Mouse (Mus musculus) intestine, embryonic 15.5 days (tissue): ENCODE results near the gene Tat. TPM values are rescaled to one million over a fixed set of nuclear protein-coding genes. Genes with fewer than 3 reads are reported as not detected.
A peak's percentile ranks its signal among the peaks of the same experiment; 100 is the strongest.
"Not testable (repeated sequence)": the region's sequence is repeated elsewhere in the genome, so short reads cannot be mapped to it uniquely, and the experiment has no call there.

ENCODE experiments used
- ATAC-seq: fragments of 200-750 bp; cut with Nextera tagmentation; 2 replicates; pipeline ENCODE4 v1.8.0; 2017; ENCODE audit warnings: moderate TSS enrichment, moderate library complexity
- H3K27ac ChIP-seq: fragments of 300-500 bp; sonication (generic); 2 replicates; pipeline ENCODE4 v1.5.1; 2015; ENCODE audit warnings: mild to moderate bottlenecking, inconsistent platforms
- H3K27me3 ChIP-seq: fragments of 300-500 bp; sonication (generic); replicated peaks from 2 replicates; pipeline ENCODE4 v1.6.1; 2015; ENCODE audit warnings: inconsistent platforms
- H3K36me3 ChIP-seq: fragments of 300-500 bp; sonication (generic); 2 replicates; pipeline ENCODE4 v1.6.1; 2015; ENCODE audit warnings: inconsistent platforms
- H3K4me1 ChIP-seq: fragments of 300-500 bp; sonication (generic); replicated peaks from 2 replicates; pipeline ENCODE4 v1.6.1; 2015; ENCODE audit warnings: inconsistent platforms
- H3K4me2 ChIP-seq: fragments of 300-500 bp; sonication (generic); replicated peaks from 2 replicates; pipeline ENCODE4 v1.6.1; 2015; ENCODE audit warnings: mild to moderate bottlenecking, inconsistent platforms
- H3K4me3 ChIP-seq: fragments of 300-500 bp; sonication (generic); replicated peaks from 2 replicates; pipeline ENCODE4 v1.5.1; 2015; ENCODE audit warnings: inconsistent platforms
- H3K9ac ChIP-seq: fragments of 300-500 bp; sonication (generic); 2 replicates; pipeline ENCODE4 v1.6.1; 2015; ENCODE audit warnings: inconsistent platforms
- H3K9me3 ChIP-seq: fragments of 300-500 bp; sonication (generic); 2 replicates; pipeline ENCODE4 v1.6.1; 2016; ENCODE audit warnings: inconsistent platforms
- WGBS: fragments of 180-500 bp; shearing (Covaris S2); methylation state at CpG from one replicate; pipeline ENCODE4 v1.1.7; 2015; 5-methylcytosine and 5-hydroxymethylcytosine counted together
- polyA plus RNA-seq: library from polyadenylated mRNA; unstranded; fragments of >200 nt; fragmentation: Nextera tagmentation; extraction: Ambion mirVana; gene quantifications from 2 replicates; pipeline ENCODE4 v1.2.1, GENCODE M21; 2015

Gene Tat
- polyA plus RNA-seq, 1 experiment from 2014 or later = not detected

DNA sequence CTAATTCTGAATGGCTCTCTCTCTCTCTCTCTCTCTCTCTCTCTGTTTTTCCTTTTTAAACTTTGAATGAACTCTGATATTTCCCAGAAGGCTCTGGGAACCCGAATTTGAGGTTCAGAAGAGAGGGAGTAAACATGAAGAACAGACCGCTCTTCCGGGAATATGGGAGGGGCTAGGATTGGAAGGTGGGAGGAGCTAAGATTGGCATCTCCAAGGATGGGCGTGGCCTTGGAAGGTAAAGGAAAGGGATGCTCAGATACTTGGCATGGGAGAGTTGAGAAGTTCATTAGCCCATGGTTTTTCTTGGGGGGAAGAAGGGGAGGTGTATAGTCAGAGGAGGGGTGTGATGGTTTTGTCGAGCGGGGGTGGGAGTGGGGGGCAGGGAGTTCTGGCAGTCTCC, 31.8 kb downstream of the Tat start:
- H3K36me3 ChIP-seq = no peaks in the 10 kb centered on the region
- H3K4me2 ChIP-seq = 0 out of 2 replicates have a peak overlapping the region, but pooled peaks have one; percentile 3
- H3K27ac ChIP-seq = peak overlapping the region; percentile 52; the same call in 1 of the 2 replicates
- H3K9me3 ChIP-seq = no peaks in the 10 kb centered on the region
- ATAC-seq = peak; percentile 29
- 47% methylated on average over 6 of the region's 6 CpGs for WGBS
- 0 out of 2 replicates have a peak, but pooled peaks cover 11% of the 10 kb centered on the region for H3K4me1 ChIP-seq
- no peaks in the 10 kb centered on the region for H3K27me3 ChIP-seq
- no peak overlapping the region for H3K4me3 ChIP-seq
- H3K9ac ChIP-seq = no peak overlapping the region

DNA sequence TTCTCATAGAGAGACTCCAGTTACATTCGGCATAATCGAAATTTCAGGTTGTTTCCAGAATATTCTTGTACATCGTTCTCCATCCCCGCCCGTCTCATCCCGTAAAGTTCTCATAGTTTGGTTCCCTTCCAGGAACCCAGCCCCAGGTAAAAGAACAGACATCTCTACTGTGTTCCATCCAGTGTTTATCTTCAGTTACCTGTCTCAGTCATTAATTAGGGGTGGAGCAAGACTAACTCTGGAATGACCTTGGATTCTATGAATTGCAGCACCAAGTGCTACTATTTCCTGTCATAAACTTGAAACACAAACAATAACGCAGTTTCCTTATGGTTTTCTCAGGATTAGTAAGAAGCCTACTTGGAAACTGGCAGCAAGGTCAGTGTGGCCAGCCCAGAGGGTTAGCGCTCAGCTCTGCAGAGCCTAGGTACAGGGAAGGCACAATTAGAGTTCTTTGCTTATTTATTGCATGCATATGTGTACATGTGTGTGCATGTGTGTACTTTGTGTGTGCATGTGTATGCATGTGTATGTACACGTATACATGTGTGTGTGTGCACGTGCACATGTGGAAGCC, 32.6 kb downstream of the Tat start:
- Histone ChIP-seq H3K9ac (no peak overlapping the region), H3K27ac (peak overlapping the region; percentile 52), H3K27me3 (no peaks in the 10 kb centered on the region), H3K4me3 (no peak overlapping the region), H3K9me3 (no peaks in the 10 kb centered on the region), H3K4me2 (0 out of 2 replicates have a peak overlapping the region, but pooled peaks have one; percentile 3), H3K36me3 (no peaks in the 10 kb centered on the region), H3K4me1 (0 out of 2 replicates have a peak, but pooled peaks cover 11% of the 10 kb centered on the region)
- peak; percentile 82 for ATAC-seq
- WGBS = 63% methylated on average over 10 of the region's 10 CpGs

DNA sequence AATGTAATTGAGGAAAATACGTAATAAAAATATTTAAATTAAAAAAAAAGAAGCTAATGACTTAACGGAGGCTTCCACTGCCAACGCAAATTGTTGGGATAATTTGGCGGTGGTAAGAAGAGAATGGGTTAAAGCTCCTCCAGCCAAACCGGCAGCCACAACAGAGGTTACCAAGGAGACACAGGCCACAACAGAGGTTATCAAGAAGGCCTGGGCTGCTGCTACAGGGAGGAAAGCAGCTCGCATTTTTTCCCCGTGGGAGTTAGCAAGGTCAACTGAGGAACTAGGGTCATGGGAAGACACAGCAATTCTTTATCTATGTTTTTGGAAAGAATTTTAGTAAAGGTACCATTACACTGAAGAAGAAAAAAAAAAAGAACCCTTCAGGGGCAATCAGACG, 43.5 kb downstream of the Tat start:
- not testable (repeated sequence) for H3K4me2 ChIP-seq, H3K9me3 ChIP-seq, H3K4me3 ChIP-seq, H3K36me3 ChIP-seq, H3K4me1 ChIP-seq, ATAC-seq, H3K9ac ChIP-seq, H3K27me3 ChIP-seq, H3K27ac ChIP-seq
- WGBS = 43% methylated on average over 8 of the region's 8 CpGs

DNA sequence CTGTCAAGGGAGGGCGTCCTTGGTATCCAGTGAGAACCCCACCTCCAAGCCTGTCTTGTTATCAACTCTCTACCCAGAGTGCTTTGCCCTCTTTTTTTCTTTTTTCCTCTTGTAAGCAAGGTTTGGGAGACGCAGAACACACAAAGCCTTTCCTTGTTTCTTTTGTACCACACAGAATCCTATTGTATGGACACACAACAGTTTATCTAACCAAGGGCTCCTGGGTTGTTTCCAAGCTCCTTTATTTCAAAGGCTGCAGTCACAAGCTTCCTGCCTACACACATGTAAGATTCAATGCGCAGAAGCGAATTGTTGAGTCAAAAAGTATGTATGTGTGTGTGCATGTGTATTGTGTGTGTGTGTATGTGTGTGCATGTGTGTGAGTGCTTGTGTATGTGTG, 44.1 kb downstream of the Tat start:
- Histone ChIP-seq H3K4me2 (no peak overlapping the region), H3K27me3 (no peaks in the 10 kb centered on the region), H3K36me3 (no peaks in the 10 kb centered on the region), H3K4me1 (0 out of 2 replicates have a peak, but pooled peaks cover 1% of the 10 kb centered on the region), H3K9ac (no peak overlapping the region), H3K9me3 (no peaks in the 10 kb centered on the region), H3K27ac (no peak overlapping the region), H3K4me3 (no peak overlapping the region)
- no peak for ATAC-seq
- WGBS = 67% methylated on average over 4 of the region's 4 CpGs

DNA sequence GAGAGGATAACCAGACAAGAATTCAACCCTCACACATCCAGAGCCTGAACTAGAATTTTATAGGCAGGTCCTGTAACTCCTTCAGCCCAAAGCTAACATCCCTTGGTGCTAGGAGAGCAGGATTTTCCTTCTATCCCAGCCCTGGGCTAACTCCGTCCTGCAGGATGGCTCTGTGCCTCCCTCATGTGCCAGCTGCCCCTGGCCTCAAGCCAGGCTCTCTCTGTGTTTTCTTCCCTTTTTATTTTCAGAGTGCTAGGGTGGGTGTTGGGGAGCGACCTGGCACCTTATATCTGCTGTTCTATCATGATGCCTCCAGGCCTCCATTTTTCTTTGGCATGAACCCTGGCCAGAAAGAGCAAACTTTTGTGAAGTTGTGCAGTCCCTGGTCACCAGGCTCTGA, 45.9 kb downstream of the Tat start:
- Histone ChIP-seq H3K36me3 (no peaks in the 10 kb centered on the region), H3K4me1 (0 out of 2 replicates have a peak, but pooled peaks cover 3% of the 10 kb centered on the region), H3K4me2 (no peak overlapping the region), H3K9me3 (no peaks in the 10 kb centered on the region), H3K9ac (no peak overlapping the region), H3K4me3 (no peak overlapping the region), H3K27me3 (no peaks in the 10 kb centered on the region), H3K27ac (no peak overlapping the region)
- WGBS = 67% methylated on average over 2 of the region's 2 CpGs
- ATAC-seq = no peak

DNA sequence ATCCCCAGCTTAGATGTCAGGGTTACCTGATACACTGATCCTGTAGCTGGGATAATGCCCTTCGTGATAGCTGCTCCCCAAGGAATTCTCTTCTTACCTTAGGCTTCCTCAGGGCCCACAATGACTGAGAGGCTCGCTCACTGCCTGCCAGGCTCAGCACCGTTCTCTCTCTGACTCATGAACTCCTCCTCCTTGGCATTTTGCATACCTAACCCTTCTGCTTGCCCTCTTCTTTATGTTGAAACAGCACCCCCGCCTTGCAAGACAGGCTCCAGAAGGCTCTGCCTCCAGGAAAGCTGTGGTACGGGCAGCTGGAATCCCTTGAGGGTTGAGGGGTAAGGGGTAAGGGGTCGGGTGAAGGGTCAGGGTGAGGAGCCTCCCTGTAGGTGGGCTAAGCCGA, 49.0 kb downstream of the Tat start:
- no peaks in the 10 kb centered on the region for H3K27me3 ChIP-seq
- 0 out of 2 replicates have a peak, but pooled peaks cover 3% of the 10 kb centered on the region for H3K4me1 ChIP-seq
- no peak overlapping the region for H3K9ac ChIP-seq
- H3K9me3 ChIP-seq = no peaks in the 10 kb centered on the region
- 33% methylated on average over 7 of the region's 7 CpGs for WGBS
- no peak overlapping the region for H3K4me3 ChIP-seq
- no peak overlapping the region for H3K27ac ChIP-seq
- ATAC-seq = peak; percentile 54
- no peak overlapping the region for H3K4me2 ChIP-seq
- no peaks in the 10 kb centered on the region for H3K36me3 ChIP-seq

DNA sequence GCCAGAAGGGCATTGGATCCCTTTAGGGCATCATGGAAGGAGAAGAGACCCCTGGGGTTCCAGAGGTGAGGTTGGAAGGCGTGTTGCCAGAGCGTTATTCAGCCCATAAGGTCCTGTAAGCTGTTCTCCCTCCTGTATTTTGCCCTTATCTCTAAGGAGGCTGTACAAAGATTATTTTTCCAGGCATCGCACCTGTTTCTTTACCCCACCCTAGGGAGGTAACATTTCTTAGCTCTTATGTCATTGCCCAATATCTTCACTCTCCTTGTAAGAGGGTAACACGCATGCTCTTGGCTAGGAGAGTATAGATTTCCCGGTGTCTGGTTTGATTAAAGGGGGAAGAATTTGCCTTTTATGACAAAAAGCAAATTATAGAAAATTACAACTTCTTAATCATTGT, 49.4 kb downstream of the Tat start, which contains the start of gene Chst4:
Gene Chst4 (minus strand): TSS at position 82 of the 400 bp plus-strand sequence.
- no peak within 1 kb of the TSS for H3K27ac ChIP-seq
- no peaks in the 10 kb centered on the region for H3K9me3 ChIP-seq
- H3K4me2 ChIP-seq = no peak within 1 kb of the TSS
- ATAC-seq = peak; percentile 86
- no peak within 1 kb of the TSS for H3K4me3 ChIP-seq
- no peak within 1 kb of the TSS for H3K9ac ChIP-seq
- WGBS = 60% methylated on average over 5 of the region's 5 CpGs
- 0 out of 2 replicates have a peak, but pooled peaks cover 3% of the 10 kb centered on the region for H3K4me1 ChIP-seq
- H3K36me3 ChIP-seq = no peaks in the 10 kb centered on the region
- H3K27me3 ChIP-seq = no peaks in the 10 kb centered on the region

DNA sequence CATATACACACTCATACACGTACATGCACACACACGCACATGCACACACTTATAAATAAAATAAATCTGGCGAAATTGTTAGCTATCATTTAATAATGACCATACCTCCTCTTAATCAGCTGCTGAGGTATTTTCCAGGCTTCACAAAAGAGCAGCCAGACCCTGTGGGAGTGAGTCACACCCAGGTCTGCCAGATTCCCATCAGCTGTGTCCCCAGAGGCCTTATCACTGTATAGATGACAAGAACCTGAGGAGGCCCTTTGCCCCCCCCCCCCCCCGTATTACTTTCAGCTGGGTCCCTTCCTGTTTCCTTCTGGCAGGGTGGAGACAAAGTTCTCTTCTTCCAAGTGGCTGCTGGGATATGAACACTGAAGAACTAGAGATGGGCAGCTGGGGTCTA, 50.3 kb downstream of the Tat start:
- Histone ChIP-seq H3K4me3 (no peak overlapping the region), H3K4me2 (no peak overlapping the region), H3K27ac (no peak overlapping the region), H3K9me3 (no peaks in the 10 kb centered on the region), H3K27me3 (no peaks in the 10 kb centered on the region), H3K4me1 (0 out of 2 replicates have a peak, but pooled peaks cover 3% of the 10 kb centered on the region), H3K9ac (no peak overlapping the region), H3K36me3 (no peaks in the 10 kb centered on the region)
- 62% methylated on average over 4 of the region's 4 CpGs for WGBS
- ATAC-seq = peak; percentile 69

Other genes with a start within 250 kb of the Tat start
- gene Ap1g1, start 211.9 kb upstream of the Tat start, polyA plus RNA-seq = 38.0 and 39.0 TPM in 2 replicates
- 2.1 and 2.4 TPM in 2 replicates for gene Phlpp2, start 121.9 kb upstream of the Tat start, polyA plus RNA-seq
- 12.8 and 14.6 TPM in 2 replicates for gene Marveld3, start 28.2 kb upstream of the Tat start, polyA plus RNA-seq
- 2.5 and 2.6 TPM in 2 replicates for gene Chst4, start 49.3 kb downstream of the Tat start, polyA plus RNA-seq
- 5.1 TPM in 2 replicates for gene Zfp612, start 89.3 kb downstream of the Tat start, polyA plus RNA-seq
- gene Gm21964, start 110.8 kb downstream of the Tat start, polyA plus RNA-seq = not detected in 2 replicates
- gene Gm17720, start 112.3 kb downstream of the Tat start, polyA plus RNA-seq = not detected in 2 replicates
- 0.13 and 0.38 TPM in 2 replicates for gene Calb2, start 177.8 kb downstream of the Tat start, polyA plus RNA-seq
- gene Cmtr2, start 225.2 kb downstream of the Tat start, polyA plus RNA-seq = 8.5 and 9.1 TPM in 2 replicates